Mouse (Mus musculus): Measurements from ENCODE around the gene Pou3f3.

DNA sequence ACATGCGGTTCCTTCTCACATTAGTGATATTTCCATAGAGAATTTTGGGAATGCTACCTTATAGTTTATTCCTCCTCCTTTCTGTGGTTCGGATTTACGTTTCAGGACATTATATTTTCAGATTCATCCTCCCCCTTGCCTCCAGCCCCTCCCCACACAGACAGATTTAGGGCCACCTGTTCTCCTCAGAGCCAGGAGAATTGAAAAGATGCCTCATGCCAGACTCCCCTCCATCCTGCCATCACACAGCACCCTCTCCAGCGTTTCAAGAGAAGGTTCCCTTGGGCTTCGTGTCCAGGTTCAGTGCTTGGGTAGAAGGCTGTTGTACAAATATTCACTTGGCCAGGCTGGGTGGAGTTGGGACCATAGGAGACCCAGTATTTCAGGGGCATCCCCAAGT is 25.8 kb downstream of the Pou3f3 start:
- TF ChIP-seq CTCF (IDR thresholded peaks at IDR 0.05; ENCODE audit: low read depth) (no peak), EP300 (IDR thresholded peaks at IDR 0.05; ENCODE audit: low read depth) (no peak)
